1 mouse cellular context compared by ENCODE assay signal in the genomic region with DNA sequence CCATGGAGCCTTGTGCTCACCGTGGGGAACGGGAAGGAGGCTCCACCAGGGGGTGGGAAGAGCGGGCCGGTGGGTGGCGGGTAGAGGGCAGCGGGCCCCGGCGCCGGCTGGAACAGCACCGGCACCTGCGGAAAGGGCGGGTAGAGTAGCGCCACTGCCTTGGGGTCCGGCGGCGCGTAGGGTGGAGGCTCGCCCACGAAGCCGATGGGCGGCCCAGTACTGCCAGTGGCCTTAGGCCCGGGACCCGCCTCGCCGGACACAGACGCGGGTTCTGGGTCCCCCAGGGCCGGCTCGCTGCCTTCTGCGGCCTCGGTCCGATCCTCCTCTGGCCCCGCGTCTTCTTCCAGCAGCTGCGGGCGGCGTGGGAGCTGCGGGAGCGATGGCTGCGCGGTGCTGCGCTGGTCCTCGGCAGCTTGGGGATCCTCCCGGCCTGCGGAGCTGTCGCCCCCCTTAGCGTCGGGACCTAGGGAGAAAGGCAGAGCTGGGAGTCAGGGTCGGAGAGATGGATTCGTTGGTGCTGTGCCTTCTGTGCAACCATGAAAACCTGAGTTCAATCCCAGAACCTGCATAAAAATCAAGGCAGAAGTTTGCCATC.
TF ChIP-seq lines count a peak whose summit lies in the region.

No protein-coding gene starts in this region.

TF ChIP-seq in ES-E14, 5 proteins besides CTCF, POLR2A, EP300 and RAD21 (continued from another document):
- TF ChIP-seq ZC3H11A (IDR thresholded peaks at IDR 0.05; ENCODE audit: borderline replicate concordance, low read depth, low read length): no peak
TF ChIP-seq in ES-E14: peak in this region for 0.
